ENCODE assay signal across 26 mouse cellular contexts in the genomic region with DNA sequence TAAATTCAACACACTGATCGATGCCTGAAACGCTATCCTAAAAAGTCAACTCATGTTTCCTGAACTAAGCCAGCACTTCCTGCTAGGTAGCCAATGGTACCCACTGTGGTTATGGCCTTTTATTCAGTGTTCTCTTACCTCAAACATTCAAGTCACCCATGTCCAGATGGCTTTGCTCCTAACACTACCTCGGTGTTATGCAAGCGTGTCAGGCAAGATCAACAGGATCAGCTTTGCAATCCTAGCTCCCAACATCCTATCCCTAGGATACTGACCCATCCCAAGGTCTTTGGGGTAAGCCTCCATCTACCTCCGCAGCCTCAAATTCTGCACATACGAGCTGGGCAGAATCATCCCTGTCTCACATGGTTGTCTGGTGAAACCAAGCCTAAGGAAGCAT. TPM values are rescaled to one million over a fixed set of nuclear protein-coding genes. Genes with fewer than 3 reads are reported as not detected.
DNase-seq lines count a peak whose midpoint lies in the region; ATAC-seq and TF ChIP-seq lines count a peak whose summit lies in the region.
"Had no signal": no experiment of that assay in that cellular context is flagged by ENCODE, and none has a peak within 500 bp of the region (broad histone marks: within the 10 kb centered on the region; RNA-seq: fewer than 3 reads in every experiment).

No protein-coding gene starts in this region.

- peak overlapping the region; percentile 4; the same call in 1 of the 2 replicates for H3K27ac ChIP-seq in kidney, adult 2 months (ENCODE audit: insufficient read depth, low read depth, low read length)
- peak overlapping the region; percentile 77 for H3K27ac ChIP-seq in liver, adult 2 months (replicated peaks; ENCODE audit: insufficient read depth, low read depth, low read length)
- no peak overlapping the region for H3K27ac ChIP-seq in liver, postnatal 0 days (ENCODE audit: low read depth)
- H3K27ac ChIP-seq: embryonic facial prominence, embryonic 13.5 days; embryonic facial prominence, embryonic 15.5 days; forebrain, embryonic 10.5 days; forebrain, embryonic 12.5 days had no signal

- H3K36me3 ChIP-seq in kidney, adult 2 months (ENCODE audit: control insufficient read depth, insufficient read depth, low read length) = no peaks in the 10 kb centered on the region
- no peaks in the 10 kb centered on the region for H3K36me3 ChIP-seq in liver, adult 2 months (ENCODE audit: control insufficient read depth, insufficient read depth, low read length)
- no peaks in the 10 kb centered on the region for H3K36me3 ChIP-seq in liver, postnatal 0 days (replicated peaks; ENCODE audit: insufficient read depth, low read length)
- H3K36me3 ChIP-seq: embryonic facial prominence, embryonic 13.5 days; embryonic facial prominence, embryonic 15.5 days; forebrain, embryonic 10.5 days; forebrain, embryonic 12.5 days had no signal

- no peak overlapping the region for H3K9ac ChIP-seq in liver, adult 2 months (ENCODE audit: low read depth, low read length)
- H3K9ac ChIP-seq in liver, postnatal 0 days (replicated peaks) = no peak overlapping the region
- H3K9ac ChIP-seq: embryonic facial prominence, embryonic 13.5 days; embryonic facial prominence, embryonic 15.5 days; forebrain, embryonic 12.5 days had no signal

- peaks cover 43% of the 10 kb centered on the region for H3K79me2 ChIP-seq in liver, adult 2 months (ENCODE audit: control insufficient read depth, insufficient read depth, low read length)

- no peak for TF ChIP-seq CTCF in kidney, adult 2 months (conservative IDR thresholded peaks at IDR 0.05; ENCODE audit: insufficient read depth, insufficient read length, low read depth, low read length)
- no peak for TF ChIP-seq CTCF in liver, adult 2 months (IDR thresholded peaks at IDR 0.05; ENCODE audit: low read depth, low read length)
- TF ChIP-seq CTCF in liver, postnatal 0 days (IDR thresholded peaks at IDR 0.05; ENCODE audit: low read depth) = no peak

- peaks cover 67% of the 10 kb centered on the region for H3K4me1 ChIP-seq in kidney, adult 2 months (ENCODE audit: control insufficient read depth, insufficient read depth, low read length)
- peaks cover 59% of the 10 kb centered on the region for H3K4me1 ChIP-seq in liver, adult 2 months (ENCODE audit: control insufficient read depth, insufficient read depth, low read length)
- peaks cover 24% of the 10 kb centered on the region for H3K4me1 ChIP-seq in liver, postnatal 0 days (ENCODE audit: insufficient read depth)

- WGBS in kidney, adult 2 months = 81% methylated on average over 6 of the region's 6 CpGs
- 20% methylated on average over 6 of the region's 6 CpGs for WGBS in liver, adult 2 months
- 64% methylated on average over 6 of the region's 6 CpGs for WGBS in liver, postnatal 0 days (ENCODE audit: insufficient replicate concordance)

- H3K4me3 ChIP-seq in kidney, adult 2 months (ENCODE audit: insufficient read depth, low read depth, low read length) = no peak overlapping the region
- H3K4me3 ChIP-seq in liver, adult 2 months (ENCODE audit: insufficient read depth, low read depth, low read length) = no peak overlapping the region
- H3K4me3 ChIP-seq in liver, postnatal 0 days (ENCODE audit: low read depth, low read length) = no peak overlapping the region
- H3K4me3 ChIP-seq: embryonic facial prominence, embryonic 13.5 days; embryonic facial prominence, embryonic 15.5 days; erythroblast, embryonic 14.5 days; forebrain, embryonic 10.5 days; forebrain, embryonic 12.5 days had no signal

- H3K27me3 ChIP-seq in kidney, adult 2 months (replicated peaks; ENCODE audit: control insufficient read depth, insufficient read depth, low read length) = no peaks in the 10 kb centered on the region
- no peaks in the 10 kb centered on the region for H3K27me3 ChIP-seq in liver, adult 2 months (ENCODE audit: control insufficient read depth, insufficient read depth, low read length)
- no peaks in the 10 kb centered on the region for H3K27me3 ChIP-seq in liver, postnatal 0 days (ENCODE audit: insufficient read depth, low read length)
- H3K27me3 ChIP-seq: CH12.LX; embryonic facial prominence, embryonic 13.5 days; embryonic facial prominence, embryonic 15.5 days; forebrain, embryonic 12.5 days; Patski had no signal

- no peak for TF ChIP-seq POLR2A in kidney, adult 2 months (IDR thresholded peaks at IDR 0.05; ENCODE audit: low read depth, low read length)
- no peak for TF ChIP-seq POLR2A in liver, adult 2 months (IDR thresholded peaks at IDR 0.05; ENCODE audit: extremely low read depth, insufficient read depth, low read length)

- ATAC-seq in liver, postnatal 0 days = no peak
- ATAC-seq: activated CD4-positive, CD25-positive, alpha-beta regulatory T cell, adult 4 months; CD4-positive, CD25-positive, alpha-beta regulatory T cell, adult 4 months; forebrain, embryonic 14.5 days; forebrain, embryonic 16.5 days had no signal

- no peak overlapping the region for H3K4me2 ChIP-seq in liver, postnatal 0 days (ENCODE audit: low read depth, low read length)
- H3K4me2 ChIP-seq: embryonic facial prominence, embryonic 13.5 days; embryonic facial prominence, embryonic 15.5 days; forebrain, embryonic 12.5 days had no signal

- H3K9me3 ChIP-seq in liver, postnatal 0 days (ENCODE audit: low read length) = no peaks in the 10 kb centered on the region
- H3K9me3 ChIP-seq: embryonic facial prominence, embryonic 13.5 days; embryonic facial prominence, embryonic 15.5 days; forebrain, embryonic 10.5 days; forebrain, embryonic 12.5 days; G1E had no signal

- DNase-seq in kidney, adult 2 months = no peak
- no peak for DNase-seq in kidney, adult 11 months
- DNase-seq in liver, adult 2 months (ENCODE audit: extremely low read depth, low read depth, low spot score) = peak; percentile 96
- DNase-seq in liver, postnatal 0 days = no peak
- DNase-seq in embryo, embryonic 9.5 days (ENCODE audit: extremely low spot score) = no peak
- DNase-seq: adrenal gland, adult 8-10 months; adrenal gland, postnatal 14 days; adrenal gland, postnatal 36 days; B cell, adult 2 months; cerebellum, adult 11-12 months; cerebellum, adult 2 months; cerebellum, adult 9-10 months; cerebellum, postnatal 10 days; cerebellum, postnatal 25 days had no signal

- TF ChIP-seq EP300 in liver, postnatal 0 days (IDR thresholded peaks at IDR 0.05; ENCODE audit: low read depth) = no peak

RNA-seq across cellular contexts. Expression of a gene that starts 7.7 kb away (rescaled TPM):
- polyA plus RNA-seq in kidney, adult 2 months (2012; rRNA removed) = 88.8 and 126 TPM in 2 replicates
- 137 and 153 TPM in 2 replicates for total RNA-seq in liver, adult 2 months (2014; rRNA removed)
- 54.0 and 61.2 TPM in 2 replicates for polyA plus RNA-seq in liver, adult 2 months (2012; rRNA removed)
- 70.9 and 73.1 TPM in 2 replicates for polyA plus RNA-seq in liver, postnatal 0 days (2015; fragmentation: Nextera tagmentation; extraction: Ambion mirVana)
